Mouse (Mus musculus) MEL (cell line): Measurements from ENCODE around the gene Fars2.

Experiments used
- CHD2 ChIP-seq: IDR thresholded peaks from 2 replicates; pipeline ENCODE4 v1.6.1; 2011; ENCODE audit warnings: low read length, improper control_type of control experiment
- CTCF ChIP-seq, 3 experiments: IDR thresholded peaks in 2 of 3; conservative IDR thresholded peaks in 1 of 3; 2 replicates each; pipeline ENCODE4 v1.5.1; 2011 to 2012; ENCODE audit warnings: low read length in 3 of 3, low read depth in 2 of 3, mild to moderate bottlenecking in 2 of 3, improper control_type of control experiment in 1 of 3, inconsistent platforms in 1 of 3, mixed read lengths in 1 of 3, moderate library complexity in 1 of 3; ENCODE audit not compliant: control insufficient read depth in 1 of 3, insufficient read depth in 1 of 3, poor library complexity in 1 of 3, severe bottlenecking in 1 of 3
- EP300 ChIP-seq, 2 experiments: IDR thresholded peaks; 2 replicates each; pipeline ENCODE4 v1.6.1; 2011; ENCODE audit warnings: improper control_type of control experiment in 2 of 2, low read length in 2 of 2, low read depth in 1 of 2, mild to moderate bottlenecking in 1 of 2
- GATA1 ChIP-seq: IDR thresholded peaks from 2 replicates; pipeline ENCODE4 v1.6.1; 2011; ENCODE audit warnings: low read depth, low read length, improper control_type of control experiment
- MYC ChIP-seq: IDR thresholded peaks from 2 replicates; pipeline ENCODE4 v1.6.1; 2011; ENCODE audit warnings: low read depth, mild to moderate bottlenecking, low read length, improper control_type of control experiment, moderate library complexity
- POLR2AphosphoS2 ChIP-seq: IDR thresholded peaks from 2 replicates; pipeline ENCODE4 v1.6.1; 2011; ENCODE audit warnings: low read length, improper control_type of control experiment
- USF1 ChIP-seq: IDR thresholded peaks from 2 replicates; pipeline ENCODE4 v1.6.1; 2014; ENCODE audit warnings: low read depth, mild to moderate bottlenecking, inconsistent platforms, low read length, improper control_type of control experiment, moderate library complexity
- USF2 ChIP-seq, 2 experiments: IDR thresholded peaks; 2 replicates each; pipeline ENCODE4 v1.6.1; 2011 to 2012; ENCODE audit warnings: improper control_type of control experiment in 2 of 2, low read length in 2 of 2, borderline replicate concordance in 1 of 2, inconsistent platforms in 1 of 2, low read depth in 1 of 2, mild to moderate bottlenecking in 1 of 2; ENCODE audit not compliant: insufficient read depth in 1 of 2
- ZMIZ1 ChIP-seq: IDR thresholded peaks from 2 replicates; pipeline ENCODE4 v1.6.1; 2012; ENCODE audit warnings: low read depth, mild to moderate bottlenecking, inconsistent platforms, low read length, improper control_type of control experiment, moderate library complexity

GRCm38 (mm10) chr13:36648257-36648656, 531.0 kb downstream of the Fars2 start:
- TF ChIP-seq GATA1 (no peak), USF2 (IDR thresholded peaks at IDR 0.05; ENCODE audit: borderline replicate concordance in 1 of 2, insufficient read depth in 1 of 2, low read depth in 1 of 2, low read length in 2 of 2) (no peak), CTCF (IDR thresholded peaks at IDR 0.05 in 2 of 3, conservative IDR thresholded peaks at IDR 0.05 in 1 of 3; ENCODE audit: control insufficient read depth in 1 of 3, insufficient read depth in 1 of 3, low read depth in 2 of 3, low read length in 3 of 3, poor library complexity in 1 of 3, severe bottlenecking in 1 of 3) (no peak), EP300 (IDR thresholded peaks at IDR 0.05; ENCODE audit: low read depth in 1 of 2, low read length in 2 of 2) (no peak), USF1 (no peak), ZMIZ1 (no peak), POLR2AphosphoS2 (no peak), MYC (no peak), CHD2 (no peak)
